Comparison of ENCODE assay signal across 11 mouse cellular contexts in the genomic region with DNA sequence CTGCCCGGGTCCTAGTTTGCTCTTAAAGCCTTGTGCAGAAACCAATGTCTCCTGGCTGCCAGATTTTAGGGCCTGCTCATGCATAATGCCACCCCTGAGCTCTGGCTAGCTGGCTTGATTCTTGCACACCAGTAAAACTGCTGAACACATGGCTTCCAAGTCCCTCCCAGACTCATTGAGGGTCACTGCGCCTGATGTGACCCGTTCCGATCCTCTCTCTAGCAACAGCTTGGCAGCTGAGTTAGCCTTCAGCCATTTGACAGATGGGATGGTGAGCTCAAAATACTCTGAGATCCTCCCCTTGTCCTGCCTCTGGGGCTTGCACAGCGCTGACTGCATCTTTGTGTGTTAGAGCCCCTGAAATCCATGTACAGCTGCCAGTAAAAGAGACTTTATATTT.
DNase-seq lines count a peak whose midpoint lies in the region; ATAC-seq lines count a peak whose summit lies in the region.
"Had no signal": no experiment of that assay in that cellular context is flagged by ENCODE, and none has a peak within 500 bp of the region (broad histone marks: within the 10 kb centered on the region; RNA-seq: fewer than 3 reads in every experiment).

No protein-coding gene starts in this region.

- no peaks in the 10 kb centered on the region for H3K36me3 ChIP-seq in forebrain, embryonic 16.5 days (ENCODE audit: control insufficient read depth, insufficient read depth)
- no peaks in the 10 kb centered on the region for H3K36me3 ChIP-seq in forebrain, embryonic 15.5 days

- H3K9ac ChIP-seq in forebrain, embryonic 16.5 days (replicated peaks; ENCODE audit: low read depth, low read length), result no peak overlapping the region
- H3K9ac ChIP-seq in forebrain, embryonic 15.5 days (replicated peaks), result no peak overlapping the region

- no peak overlapping the region for H3K4me2 ChIP-seq in forebrain, embryonic 16.5 days (ENCODE audit: low read length)
- H3K4me2 ChIP-seq in forebrain, embryonic 15.5 days (replicated peaks), result no peak overlapping the region

- H3K4me3 ChIP-seq in forebrain, embryonic 16.5 days (replicated peaks; ENCODE audit: low read length), result no peak overlapping the region
- no peak overlapping the region for H3K4me3 ChIP-seq in forebrain, embryonic 15.5 days

- H3K9me3 ChIP-seq in forebrain, embryonic 16.5 days (ENCODE audit: control insufficient read depth, low read length), result no peaks in the 10 kb centered on the region
- H3K9me3 ChIP-seq in forebrain, embryonic 15.5 days, result no peaks in the 10 kb centered on the region

- H3K27ac ChIP-seq in forebrain, embryonic 16.5 days (ENCODE audit: low read length), result no peak overlapping the region
- H3K27ac ChIP-seq in forebrain, embryonic 15.5 days (replicated peaks), result no peak overlapping the region

- H3K27me3 ChIP-seq in forebrain, embryonic 16.5 days (replicated peaks; ENCODE audit: control insufficient read depth, insufficient read depth, low read length), result no peaks in the 10 kb centered on the region
- H3K27me3 ChIP-seq in forebrain, embryonic 15.5 days, result no peaks in the 10 kb centered on the region

- peaks cover 7% of the 10 kb centered on the region for H3K4me1 ChIP-seq in forebrain, embryonic 16.5 days (replicated peaks; ENCODE audit: control insufficient read depth, insufficient read depth, low read length)
- peaks cover 13% of the 10 kb centered on the region; the same call in 1 of the 2 replicates for H3K4me1 ChIP-seq in forebrain, embryonic 15.5 days

- 82% methylated on average over 5 of the region's 5 CpGs for WGBS in forebrain, embryonic 16.5 days
- 78% methylated on average over 5 of the region's 5 CpGs for WGBS in forebrain, embryonic 15.5 days

- peak; percentile 41 for DNase-seq in adrenal gland, adult 8-10 months
- peak; percentile 41 for DNase-seq in embryo, embryonic 11 days
- DNase-seq in neural tube, embryonic 10.5 days (ENCODE audit: extremely low spot score, low spot score), result peak; percentile 49
- DNase-seq in testis, postnatal 10 days (ENCODE audit: low spot score), result no peak
- DNase-seq in left cerebral cortex, postnatal 36 days (ENCODE audit: low spot score in 2 of 2), result no peak
- no peak for DNase-seq in heart, postnatal 25 days (ENCODE audit: low spot score)
- DNase-seq: gastrocnemius, postnatal 14 days; kidney, adult 2 months; layer of hippocampus, adult 9-11 months had no signal

- intact Hi-C loops in left cerebral cortex, postnatal 36 days (cut with DNase I), result no loop called here
- intact Hi-C loops in heart, postnatal 25 days (cut with DNase I), result no loop called here

- 0 out of 2 replicates have a peak, but pooled peaks have one; percentile 12 for ATAC-seq in forebrain, embryonic 16.5 days
- no peak for ATAC-seq in forebrain, embryonic 15.5 days (replicated peaks)

Comparison
In these comparisons a context has a peak if more than half of its experiments do, and no peak if none do; other contexts are left out.
1. DNase-seq: peak in adrenal gland, adult 8-10 months (single experiment), embryo, embryonic 11 days (single experiment) and neural tube, embryonic 10.5 days (single experiment); none in testis, postnatal 10 days (single experiment), left cerebral cortex, postnatal 36 days (0 of 2) and heart, postnatal 25 days (single experiment).